Mouse (Mus musculus) CD4-positive, CD25-positive, alpha-beta regulatory T cell, adult 9 weeks (primary cell): ENCODE results near the gene Ccdc3. TPM values are rescaled to one million over a fixed set of nuclear protein-coding genes. Genes with fewer than 3 reads are reported as not detected.

Experiments used
- polyA plus RNA-seq: library from polyadenylated mRNA; unstranded; fragments of 100-300 nt; shearing (Covaris generic); gene quantifications from one replicate; pipeline ENCODE4 v1.2.1, GENCODE M21; 2017

The Ccdc3 gene
- not detected for polyA plus RNA-seq

GRCm38 (mm10) chr2:5137500-5138286, at the start of gene Ccdc3:
TSS of gene Ccdc3 (plus strand) at chr2:5137776.

Other genes starting within 250 kb of the Ccdc3 start
- gene Phyh, start 218.8 kb upstream of the Ccdc3 start, polyA plus RNA-seq = 98.2 TPM
- gene Ucma, start 161.7 kb upstream of the Ccdc3 start, polyA plus RNA-seq = not detected
- 2.7 TPM for gene Mcm10, start 125.0 kb upstream of the Ccdc3 start, polyA plus RNA-seq
- gene Optn, start 73.7 kb upstream of the Ccdc3 start, polyA plus RNA-seq = 1.0 TPM